Mouse (Mus musculus): ENCODE measurements around the gene Vwa5b1. TPM values are rescaled to one million over a fixed set of nuclear protein-coding genes. Genes with fewer than 3 reads are reported as not detected.

The Vwa5b1 gene
- total RNA-seq (2015; ENCODE audit: low replicate concordance) (not detected in 2 replicates), total RNA-seq (2017; ENCODE audit: low replicate concordance) (not detected in 2 replicates)

- ATAC-seq (replicated peaks; ENCODE audit: low FRiP score, poor library complexity, severe bottlenecking): no peak
These were observed at the start of gene Vwa5b1 for GRCm38 (mm10) chr4:138635428-138636145. Gene Vwa5b1, minus strand, starts transcription at chr4:138635884.

GRCm38 (mm10) chr4:138682760-138683159, 47.1 kb upstream of the Vwa5b1 start:
- ATAC-seq (replicated peaks; ENCODE audit: low FRiP score, poor library complexity, severe bottlenecking): no peak

- no peak for ATAC-seq (replicated peaks; ENCODE audit: low FRiP score, poor library complexity, severe bottlenecking)
These were observed 44.4 kb upstream of the Vwa5b1 start for GRCm38 (mm10) chr4:138680124-138680523.

- ATAC-seq (replicated peaks; ENCODE audit: low FRiP score, poor library complexity, severe bottlenecking): no peak
These were observed 41.9 kb upstream of the Vwa5b1 start for GRCm38 (mm10) chr4:138677579-138677978.

- no peak for ATAC-seq (replicated peaks; ENCODE audit: low FRiP score, poor library complexity, severe bottlenecking)
These were observed 40.8 kb upstream of the Vwa5b1 start for GRCm38 (mm10) chr4:138676480-138676879.

GRCm38 (mm10) chr4:138672160-138672559, 36.5 kb upstream of the Vwa5b1 start:
- ATAC-seq (replicated peaks; ENCODE audit: low FRiP score, poor library complexity, severe bottlenecking): no peak

- no peak for ATAC-seq (replicated peaks; ENCODE audit: low FRiP score, poor library complexity, severe bottlenecking)
These were observed 34.6 kb upstream of the Vwa5b1 start for GRCm38 (mm10) chr4:138670093-138670889.

- ATAC-seq (replicated peaks; ENCODE audit: low FRiP score, poor library complexity, severe bottlenecking): no peak
These were observed 30.8 kb upstream of the Vwa5b1 start for GRCm38 (mm10) chr4:138666521-138666920.

GRCm38 (mm10) chr4:138659936-138660602, 24.4 kb upstream of the Vwa5b1 start:
- no peak for ATAC-seq (replicated peaks; ENCODE audit: low FRiP score, poor library complexity, severe bottlenecking)

- ATAC-seq (replicated peaks; ENCODE audit: low FRiP score, poor library complexity, severe bottlenecking): no peak
These were observed 17.4 kb upstream of the Vwa5b1 start for GRCm38 (mm10) chr4:138653056-138653455.

- ATAC-seq (replicated peaks; ENCODE audit: low FRiP score, poor library complexity, severe bottlenecking): no peak
These were observed 16.2 kb upstream of the Vwa5b1 start for GRCm38 (mm10) chr4:138651881-138652280.

- no peak for ATAC-seq (replicated peaks; ENCODE audit: low FRiP score, poor library complexity, severe bottlenecking)
These were observed 12.5 kb upstream of the Vwa5b1 start for GRCm38 (mm10) chr4:138648096-138648635.

- no peak for ATAC-seq (replicated peaks; ENCODE audit: low FRiP score, poor library complexity, severe bottlenecking)
These were observed 6.6 kb upstream of the Vwa5b1 start for GRCm38 (mm10) chr4:138642272-138642671.

GRCm38 (mm10) chr4:138636146-138636511, 445 bp upstream of the Vwa5b1 start:
- no peak for ATAC-seq (replicated peaks; ENCODE audit: low FRiP score, poor library complexity, severe bottlenecking)

GRCm38 (mm10) chr4:138628256-138628655, 7.4 kb downstream of the Vwa5b1 start:
- no peak for ATAC-seq (replicated peaks; ENCODE audit: low FRiP score, poor library complexity, severe bottlenecking)

- ATAC-seq (replicated peaks; ENCODE audit: low FRiP score, poor library complexity, severe bottlenecking): no peak
These were observed 21.2 kb downstream of the Vwa5b1 start for GRCm38 (mm10) chr4:138614454-138614853.

- no peak for ATAC-seq (replicated peaks; ENCODE audit: low FRiP score, poor library complexity, severe bottlenecking)
These were observed 33.8 kb downstream of the Vwa5b1 start for GRCm38 (mm10) chr4:138601926-138602325.

GRCm38 (mm10) chr4:138597904-138598347, 37.8 kb downstream of the Vwa5b1 start:
- ATAC-seq (replicated peaks; ENCODE audit: low FRiP score, poor library complexity, severe bottlenecking): peak; percentile 34; the same call in 1 of the 2 replicates

- no peak for ATAC-seq (replicated peaks; ENCODE audit: low FRiP score, poor library complexity, severe bottlenecking)
These were observed 39.1 kb downstream of the Vwa5b1 start for GRCm38 (mm10) chr4:138596391-138597130.

Measured in erythroid progenitor cell, adult 5-6 weeks (primary cell).